Mouse (Mus musculus): Measurements from ENCODE around the gene Hif3a. TPM values are rescaled to one million over a fixed set of nuclear protein-coding genes. Genes with fewer than 3 reads are reported as not detected.

The Hif3a gene
- polyA plus RNA-seq, 1 experiment from 2014 or later, result 11.3 TPM

GRCm38 (mm10) chr7:17030239-17030638 lies 32.0 kb downstream of the Hif3a start:
- no peaks in the 10 kb centered on the region for H3K9me3 ChIP-seq
- 76% methylated on average over 7 of the region's 7 CpGs for WGBS

GRCm38 (mm10) chr7:17028923-17029322 lies 33.3 kb downstream of the Hif3a start:
- Histone ChIP-seq H3K27ac (no peak overlapping the region), H3K9ac (replicated peaks) (no peak overlapping the region), H3K9me3 (no peaks in the 10 kb centered on the region), H3K4me2 (no peak overlapping the region), H3K27me3 (no peaks in the 10 kb centered on the region), H3K4me1 (replicated peaks) (peaks cover 32% of the 10 kb centered on the region), H3K36me3 (peaks cover 34% of the 10 kb centered on the region), H3K4me3 (replicated peaks) (no peak overlapping the region)
- ATAC-seq (ENCODE audit: insufficient number of reproducible peaks, insufficient read depth, low FRiP score, low TSS enrichment, low read depth), result no peak
- WGBS, result 81% methylated on average over 7 of the region's 7 CpGs

More at GRCm38 (mm10) chr7:17030239-17030638, 32.0 kb downstream of the Hif3a start:
- no peak overlapping the region for H3K4me2 ChIP-seq
- peaks cover 38% of the 10 kb centered on the region for H3K36me3 ChIP-seq
- H3K4me3 ChIP-seq (replicated peaks), result no peak overlapping the region
- ATAC-seq (ENCODE audit: insufficient number of reproducible peaks, insufficient read depth, low FRiP score, low TSS enrichment, low read depth), result no peak
- H3K27me3 ChIP-seq, result no peaks in the 10 kb centered on the region
- peaks cover 19% of the 10 kb centered on the region for H3K4me1 ChIP-seq (replicated peaks)
- no peak overlapping the region for H3K9ac ChIP-seq (replicated peaks)
- no peak overlapping the region for H3K27ac ChIP-seq

- peak within 1 kb of the TSS; percentile 76 for H3K4me2 ChIP-seq
- WGBS, result under 1% methylated on average over 41 of the region's 58 CpGs
- H3K4me1 ChIP-seq (replicated peaks), result peaks cover 40% of the 10 kb centered on the region
- peak within 1 kb of the TSS; percentile 82 for H3K4me3 ChIP-seq (replicated peaks)
- H3K9ac ChIP-seq (replicated peaks), result peak within 1 kb of the TSS; percentile 77
- no peaks in the 10 kb centered on the region for H3K27me3 ChIP-seq
- H3K36me3 ChIP-seq, result peaks cover 35% of the 10 kb centered on the region
- ATAC-seq (ENCODE audit: insufficient number of reproducible peaks, insufficient read depth, low FRiP score, low TSS enrichment, low read depth), result peak; percentile 84
- peak within 1 kb of the TSS; percentile 70 for H3K27ac ChIP-seq
- no peaks in the 10 kb centered on the region for H3K9me3 ChIP-seq
These were observed 34.5 kb downstream of the Hif3a start, which contains the start of gene Ppp5c for GRCm38 (mm10) chr7:17027588-17028343. Ppp5c (minus strand) TSS chr7:17027924.

GRCm38 (mm10) chr7:17026710-17027587 lies 35.3 kb downstream of the Hif3a start:
- Histone ChIP-seq H3K27me3 (no peaks in the 10 kb centered on the region), H3K27ac (peak overlapping the region; percentile 70), H3K4me3 (replicated peaks) (peak overlapping the region; percentile 82), H3K9ac (replicated peaks) (peak overlapping the region; percentile 77), H3K36me3 (peaks cover 35% of the 10 kb centered on the region), H3K9me3 (no peaks in the 10 kb centered on the region), H3K4me1 (replicated peaks) (peaks cover 40% of the 10 kb centered on the region), H3K4me2 (peak overlapping the region; percentile 76)
- WGBS, result 7% methylated on average over 24 of the region's 24 CpGs
- peak; percentile 48 for ATAC-seq (ENCODE audit: insufficient number of reproducible peaks, insufficient read depth, low FRiP score, low TSS enrichment, low read depth)

- Histone ChIP-seq H3K4me1 (replicated peaks) (peaks cover 40% of the 10 kb centered on the region), H3K4me2 (peak overlapping the region; percentile 76), H3K9ac (replicated peaks) (peak overlapping the region; percentile 77; the same call in 1 of the 2 replicates), H3K27me3 (no peaks in the 10 kb centered on the region), H3K27ac (no peak overlapping the region), H3K36me3 (peaks cover 37% of the 10 kb centered on the region), H3K9me3 (no peaks in the 10 kb centered on the region), H3K4me3 (replicated peaks) (peak overlapping the region; percentile 82)
- no peak for ATAC-seq (ENCODE audit: insufficient number of reproducible peaks, insufficient read depth, low FRiP score, low TSS enrichment, low read depth)
- WGBS, result 65% methylated on average over 9 of the region's 9 CpGs
These were observed 36.2 kb downstream of the Hif3a start for GRCm38 (mm10) chr7:17025896-17026622.

DNA sequence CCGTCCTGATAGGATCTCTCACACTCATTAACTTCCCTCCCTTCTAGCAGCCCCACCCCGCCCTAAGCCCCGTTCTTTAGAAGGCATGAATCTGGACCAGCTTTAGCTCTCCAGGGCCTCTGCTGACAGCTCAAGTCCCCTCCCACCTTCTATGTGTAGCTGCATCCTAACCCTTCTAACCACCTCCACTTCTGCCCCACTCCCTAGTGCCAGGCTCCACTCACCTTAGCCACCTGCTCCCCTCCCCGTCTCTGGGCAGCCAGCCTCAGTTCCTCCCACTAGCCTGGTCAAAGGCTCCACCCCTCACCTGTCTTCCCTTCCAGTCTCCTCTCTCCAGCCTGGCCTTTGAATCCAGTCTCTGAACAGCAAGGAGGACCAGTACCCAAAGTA lies 36.7 kb downstream of the Hif3a start:
- WGBS, result 61% methylated on average over 4 of the region's 4 CpGs
- Histone ChIP-seq H3K4me3 (replicated peaks) (peak overlapping the region; percentile 82; the same call in 1 of the 2 replicates), H3K9me3 (no peaks in the 10 kb centered on the region), H3K27me3 (no peaks in the 10 kb centered on the region), H3K4me2 (peak overlapping the region; percentile 76), H3K27ac (no peak overlapping the region), H3K4me1 (replicated peaks) (peaks cover 40% of the 10 kb centered on the region), H3K36me3 (peaks cover 43% of the 10 kb centered on the region), H3K9ac (replicated peaks) (peak overlapping the region; percentile 23; the same call in 1 of the 2 replicates)
- no peak for ATAC-seq (ENCODE audit: insufficient number of reproducible peaks, insufficient read depth, low FRiP score, low TSS enrichment, low read depth)

DNA sequence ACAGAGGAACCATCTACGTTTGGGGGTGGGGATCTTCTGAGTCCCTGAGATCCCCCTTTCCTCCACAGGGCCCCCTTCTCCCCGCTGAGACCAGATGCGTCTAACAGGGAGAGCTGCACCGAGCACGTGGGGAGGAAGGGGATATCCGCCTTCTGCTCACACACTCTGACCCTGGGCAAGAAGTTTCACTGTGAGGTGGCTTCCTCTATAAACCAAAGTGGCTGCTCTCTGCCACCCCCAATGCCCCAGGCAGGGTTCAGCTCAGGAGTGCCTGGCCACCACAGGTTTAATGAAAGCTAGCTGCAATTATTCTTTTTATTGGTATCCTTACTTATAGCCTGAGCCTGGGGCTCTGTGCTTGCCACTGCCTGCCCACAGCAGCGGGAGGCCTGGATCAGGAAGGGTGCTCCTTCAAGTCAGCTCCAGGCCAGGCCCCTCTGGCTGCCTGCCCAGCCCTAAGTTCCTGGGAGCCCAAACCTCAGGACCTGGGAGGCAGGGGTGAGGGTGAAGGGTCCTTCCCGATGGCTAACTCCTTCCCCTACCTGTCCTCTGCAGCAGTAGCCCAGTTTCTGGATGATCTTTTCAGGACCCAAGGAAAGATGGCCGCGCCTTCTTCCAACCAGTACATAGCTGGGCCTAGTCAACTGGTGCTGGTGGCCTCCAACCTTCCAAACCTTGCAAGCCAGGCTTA lies 37.3 kb downstream of the Hif3a start:
- H3K9me3 ChIP-seq, result no peaks in the 10 kb centered on the region
- WGBS, result 70% methylated on average over 10 of the region's 10 CpGs
- peak overlapping the region; percentile 42; the same call in 1 of the 2 replicates for H3K27ac ChIP-seq
- ATAC-seq (ENCODE audit: insufficient number of reproducible peaks, insufficient read depth, low FRiP score, low TSS enrichment, low read depth), result no peak
- H3K4me3 ChIP-seq (replicated peaks), result no peak overlapping the region
- peaks cover 40% of the 10 kb centered on the region for H3K4me1 ChIP-seq (replicated peaks)
- H3K9ac ChIP-seq (replicated peaks), result 0 out of 2 replicates have a peak overlapping the region, but pooled peaks have one; percentile 1
- H3K27me3 ChIP-seq, result no peaks in the 10 kb centered on the region
- H3K36me3 ChIP-seq, result peaks cover 48% of the 10 kb centered on the region
- peak overlapping the region; percentile 76 for H3K4me2 ChIP-seq

- peaks cover 40% of the 10 kb centered on the region for H3K4me1 ChIP-seq (replicated peaks)
- peaks cover 57% of the 10 kb centered on the region for H3K36me3 ChIP-seq
- no peak overlapping the region for H3K9ac ChIP-seq (replicated peaks)
- H3K4me2 ChIP-seq, result peak overlapping the region; percentile 76; the same call in 1 of the 2 replicates
- no peak overlapping the region for H3K27ac ChIP-seq
- H3K9me3 ChIP-seq, result no peaks in the 10 kb centered on the region
- H3K4me3 ChIP-seq (replicated peaks), result no peak overlapping the region
- no peak for ATAC-seq (ENCODE audit: insufficient number of reproducible peaks, insufficient read depth, low FRiP score, low TSS enrichment, low read depth)
- WGBS, result 81% methylated on average over 6 of the region's 6 CpGs
- no peaks in the 10 kb centered on the region for H3K27me3 ChIP-seq
These were observed 38.1 kb downstream of the Hif3a start for GRCm38 (mm10) chr7:17024141-17024540.

DNA sequence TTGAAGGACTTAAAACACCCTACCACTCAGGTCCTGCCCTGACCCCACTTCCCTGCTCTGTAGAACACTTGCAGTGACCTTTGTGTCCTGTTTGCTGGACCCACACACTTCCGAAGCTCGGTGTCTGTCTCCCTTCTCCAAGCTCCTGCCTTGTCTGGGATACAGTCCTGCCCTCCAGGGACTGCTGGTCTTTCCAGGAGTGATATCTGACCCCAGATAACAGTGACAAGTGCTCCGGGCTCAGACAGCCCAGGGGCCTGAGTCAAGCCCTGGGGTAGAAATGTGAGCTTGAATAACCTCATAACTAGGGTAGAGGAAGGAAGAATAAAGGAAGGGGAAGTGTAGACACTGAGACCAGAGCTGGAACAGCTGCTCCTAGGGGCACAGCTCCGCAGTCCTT lies 38.5 kb downstream of the Hif3a start:
- no peaks in the 10 kb centered on the region for H3K9me3 ChIP-seq
- H3K9ac ChIP-seq (replicated peaks), result 0 out of 2 replicates have a peak overlapping the region, but pooled peaks have one; percentile 12
- 0 out of 2 replicates have a peak overlapping the region, but pooled peaks have one; percentile 4 for H3K4me2 ChIP-seq
- H3K27me3 ChIP-seq, result no peaks in the 10 kb centered on the region
- WGBS, result 78% methylated on average over 4 of the region's 4 CpGs
- H3K4me1 ChIP-seq (replicated peaks), result peaks cover 40% of the 10 kb centered on the region
- H3K27ac ChIP-seq, result no peak overlapping the region
- ATAC-seq (ENCODE audit: insufficient number of reproducible peaks, insufficient read depth, low FRiP score, low TSS enrichment, low read depth), result no peak
- peaks cover 61% of the 10 kb centered on the region for H3K36me3 ChIP-seq
- H3K4me3 ChIP-seq (replicated peaks), result no peak overlapping the region

DNA sequence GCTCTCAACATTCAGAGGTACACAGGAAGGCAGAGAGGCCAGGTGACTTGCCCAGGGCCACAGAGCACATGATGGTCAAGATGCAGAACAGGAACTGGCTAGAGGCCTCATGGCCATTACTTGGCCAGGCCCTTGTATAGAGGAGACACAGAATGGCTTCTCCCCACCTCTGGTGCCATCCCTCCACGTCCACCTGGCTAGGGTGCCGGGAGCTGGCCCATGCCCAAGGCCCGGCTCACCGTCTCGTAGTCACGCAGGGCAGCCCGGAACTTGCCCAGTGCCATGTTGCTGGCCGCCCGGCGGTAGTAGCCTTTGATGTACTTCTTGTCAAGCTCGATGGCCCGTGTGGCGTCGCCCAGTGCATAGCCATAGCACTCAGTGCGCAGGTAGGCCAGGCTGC lies 40.1 kb downstream of the Hif3a start:
- Histone ChIP-seq H3K4me3 (replicated peaks) (no peak overlapping the region), H3K4me2 (no peak overlapping the region), H3K36me3 (peaks cover 73% of the 10 kb centered on the region), H3K27me3 (no peaks in the 10 kb centered on the region), H3K9ac (replicated peaks) (no peak overlapping the region), H3K9me3 (no peaks in the 10 kb centered on the region), H3K4me1 (replicated peaks) (peaks cover 40% of the 10 kb centered on the region), H3K27ac (no peak overlapping the region)
- ATAC-seq (ENCODE audit: insufficient number of reproducible peaks, insufficient read depth, low FRiP score, low TSS enrichment, low read depth), result no peak
- WGBS, result 97% methylated on average over 15 of the region's 15 CpGs
